Mouse (Mus musculus): ENCODE data around the gene Nrtn.

The Nrtn gene

GRCm38 (mm10) chr17:56757416-56758123, at the start of gene Nrtn:
Gene Nrtn, minus strand, starts transcription at chr17:56757530.
- peak; percentile 88 for DNase-seq

DNA sequence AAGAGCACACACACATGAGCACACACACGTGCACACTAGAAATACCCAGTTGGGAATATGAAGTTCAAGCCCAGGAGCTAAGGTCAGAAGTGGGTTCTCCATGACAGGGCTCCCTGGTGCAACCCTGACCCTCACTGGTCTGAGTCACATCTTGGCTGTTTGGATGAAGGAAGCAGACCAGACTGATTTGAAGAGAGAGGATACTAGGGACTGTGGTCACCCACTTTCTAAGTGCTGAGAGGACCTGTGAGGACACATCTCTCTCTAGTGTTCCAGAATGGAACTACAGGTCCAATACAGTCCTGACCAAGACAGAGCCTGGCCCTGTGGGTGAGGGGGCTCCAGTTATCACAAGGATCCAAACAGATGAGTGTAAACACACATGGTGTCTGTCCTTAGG, 48.5 kb upstream of the Nrtn start:
- DNase-seq, result no peak

DNA sequence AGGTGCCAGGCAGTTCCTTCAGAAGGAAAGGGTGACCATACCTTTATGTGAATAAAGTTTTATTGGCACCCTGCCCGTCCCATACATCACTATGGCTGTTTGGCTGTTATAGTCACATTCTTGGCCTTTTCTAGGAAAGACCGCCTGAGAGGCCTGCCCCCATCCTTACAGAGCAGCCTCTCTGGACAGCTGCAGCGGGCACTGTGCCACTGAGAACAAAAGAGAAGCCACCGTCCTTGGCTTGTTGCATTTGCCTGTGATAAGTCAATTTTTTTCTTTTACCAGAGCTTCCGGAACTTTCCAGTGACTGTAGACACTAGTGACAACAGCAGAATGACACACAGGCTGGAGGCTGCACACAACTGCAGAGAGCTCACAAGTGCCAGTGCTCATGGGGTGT, 47.6 kb upstream of the Nrtn start:
- DNase-seq, result no peak

- no peak for DNase-seq
These were observed 44.7 kb upstream of the Nrtn start for GRCm38 (mm10) chr17:56802065-56802464.

DNA sequence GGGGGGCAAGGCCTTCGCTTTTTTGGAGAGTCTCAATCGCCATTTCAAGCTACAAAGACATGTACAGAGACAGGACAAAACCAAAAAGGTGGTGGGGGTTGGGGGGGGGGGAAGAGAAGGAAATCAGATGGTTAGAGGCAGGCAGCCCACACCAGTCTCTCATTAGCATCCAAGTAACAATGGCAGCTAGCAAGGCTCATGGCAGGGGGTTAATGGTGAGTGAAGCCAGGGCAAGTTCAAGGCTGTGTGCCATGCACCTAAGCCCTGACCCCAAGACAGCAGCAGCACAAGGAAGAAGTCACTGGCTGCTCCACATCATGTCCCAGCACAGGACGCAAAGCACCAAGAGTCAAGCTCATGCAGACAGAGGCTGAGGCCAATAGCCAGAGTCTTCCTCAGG, 41.9 kb upstream of the Nrtn start:
- no peak for DNase-seq

- no peak for DNase-seq
These were observed 36.4 kb upstream of the Nrtn start for GRCm38 (mm10) chr17:56793614-56794319.

GRCm38 (mm10) chr17:56792588-56792987, 35.3 kb upstream of the Nrtn start:
- DNase-seq, result no peak

DNA sequence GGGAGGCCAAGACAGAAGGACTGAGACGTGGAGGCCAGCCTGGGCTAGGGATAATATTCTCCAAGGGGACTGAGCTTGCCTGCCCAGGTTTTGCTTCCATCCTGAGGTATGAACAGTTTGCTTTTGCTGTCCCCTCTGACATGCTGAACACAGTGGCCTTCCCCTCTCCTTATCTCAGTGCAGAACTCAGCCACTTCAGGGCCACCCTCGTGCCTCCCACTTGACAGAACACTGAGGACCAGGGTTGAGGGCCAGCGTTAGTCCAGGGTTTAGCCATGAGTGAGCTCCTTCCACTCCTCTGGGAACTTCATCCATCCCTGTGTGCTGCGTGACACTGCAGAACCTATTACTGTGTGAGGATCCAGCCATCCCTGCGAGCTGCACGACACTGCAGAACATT, 32.0 kb upstream of the Nrtn start:
- DNase-seq, result no peak

DNA sequence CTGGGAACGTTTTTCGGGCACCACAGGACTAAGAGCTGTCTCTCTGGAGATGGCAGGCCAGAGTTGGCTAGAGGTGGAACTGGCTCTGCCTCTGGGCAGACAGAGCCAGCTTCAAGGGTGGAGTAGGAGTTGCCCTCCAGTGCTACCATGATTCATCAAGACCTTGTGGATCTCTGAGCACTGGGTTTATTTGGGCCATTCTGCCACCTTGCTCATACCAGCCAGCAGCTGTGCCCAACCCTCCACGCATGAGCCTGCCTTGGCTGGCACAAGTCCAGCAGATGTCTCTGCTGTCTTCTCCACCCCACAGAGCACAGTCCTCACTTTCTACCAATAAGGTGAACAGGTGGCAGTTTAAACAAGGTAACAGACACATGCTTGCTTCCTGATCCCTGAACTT, 31.6 kb upstream of the Nrtn start:
- no peak for DNase-seq

DNA sequence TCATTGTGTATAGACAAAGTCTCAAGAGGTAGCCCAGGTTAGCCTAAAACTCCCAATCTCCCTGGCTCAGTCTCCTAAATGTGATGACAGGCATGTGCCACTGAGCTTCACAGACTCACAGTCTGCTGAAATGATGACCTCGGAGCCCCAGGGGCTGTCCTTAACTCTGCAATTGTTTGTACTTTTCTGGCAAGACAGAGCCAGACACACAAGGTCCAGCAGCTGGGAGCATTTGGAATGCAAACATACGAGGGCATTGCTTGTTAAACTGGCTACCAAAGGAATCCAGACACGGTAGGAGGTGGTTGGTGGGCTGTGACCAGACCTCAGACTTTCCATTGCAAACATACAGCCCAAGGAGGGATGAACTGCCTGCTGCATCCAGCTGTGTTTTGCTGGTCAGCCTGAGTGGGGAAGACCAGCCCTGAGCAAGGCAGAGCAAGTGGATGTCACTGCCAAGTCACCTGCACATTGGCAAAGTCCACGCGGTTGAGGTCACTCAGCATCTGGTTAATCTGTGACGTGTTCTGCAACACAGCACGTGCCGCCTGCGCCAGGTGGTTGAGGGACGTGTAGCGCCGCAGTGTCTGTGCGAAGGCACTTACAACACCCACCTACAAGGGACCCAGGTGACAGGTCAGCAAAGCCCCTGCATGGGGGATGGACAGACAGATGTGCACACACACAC, 23.1 kb upstream of the Nrtn start:
- DNase-seq, result peak; percentile 70

- DNase-seq, result no peak
These were observed 21.5 kb upstream of the Nrtn start for GRCm38 (mm10) chr17:56778779-56779362.

GRCm38 (mm10) chr17:56777568-56777967, 20.2 kb upstream of the Nrtn start:
- DNase-seq, result no peak

- no peak for DNase-seq
These were observed 12.6 kb upstream of the Nrtn start, which contains the start of gene Prr22 for GRCm38 (mm10) chr17:56769950-56770349. Gene Prr22, plus strand, starts transcription at chr17:56770250.

- DNase-seq, result no peak
These were observed 11.6 kb upstream of the Nrtn start for GRCm38 (mm10) chr17:56768941-56769340.

GRCm38 (mm10) chr17:56767531-56768135, 10.3 kb upstream of the Nrtn start:
- DNase-seq, result no peak

GRCm38 (mm10) chr17:56766631-56767405, 9.5 kb upstream of the Nrtn start:
- DNase-seq, result no peak

DNA sequence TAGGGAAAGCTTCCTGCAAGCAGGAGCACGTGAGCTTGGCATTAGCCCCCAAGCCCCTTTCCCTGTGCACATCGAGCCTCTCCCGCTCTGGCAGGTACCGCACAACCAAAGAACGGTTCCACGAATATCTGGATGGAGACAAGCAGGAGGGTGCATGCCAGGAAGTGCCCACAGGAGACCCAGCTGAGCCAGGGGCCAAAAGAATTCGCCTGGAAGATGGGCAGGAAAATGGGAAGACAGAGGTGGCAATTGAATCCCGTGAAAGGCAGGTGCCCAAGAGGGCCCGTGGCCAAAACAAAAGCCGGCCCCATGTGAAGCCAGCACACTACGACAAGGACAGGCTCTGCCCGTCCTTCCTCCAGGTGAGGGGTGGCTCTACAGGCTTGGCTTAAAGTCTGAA, 8.1 kb upstream of the Nrtn start:
- DNase-seq, result no peak

DNA sequence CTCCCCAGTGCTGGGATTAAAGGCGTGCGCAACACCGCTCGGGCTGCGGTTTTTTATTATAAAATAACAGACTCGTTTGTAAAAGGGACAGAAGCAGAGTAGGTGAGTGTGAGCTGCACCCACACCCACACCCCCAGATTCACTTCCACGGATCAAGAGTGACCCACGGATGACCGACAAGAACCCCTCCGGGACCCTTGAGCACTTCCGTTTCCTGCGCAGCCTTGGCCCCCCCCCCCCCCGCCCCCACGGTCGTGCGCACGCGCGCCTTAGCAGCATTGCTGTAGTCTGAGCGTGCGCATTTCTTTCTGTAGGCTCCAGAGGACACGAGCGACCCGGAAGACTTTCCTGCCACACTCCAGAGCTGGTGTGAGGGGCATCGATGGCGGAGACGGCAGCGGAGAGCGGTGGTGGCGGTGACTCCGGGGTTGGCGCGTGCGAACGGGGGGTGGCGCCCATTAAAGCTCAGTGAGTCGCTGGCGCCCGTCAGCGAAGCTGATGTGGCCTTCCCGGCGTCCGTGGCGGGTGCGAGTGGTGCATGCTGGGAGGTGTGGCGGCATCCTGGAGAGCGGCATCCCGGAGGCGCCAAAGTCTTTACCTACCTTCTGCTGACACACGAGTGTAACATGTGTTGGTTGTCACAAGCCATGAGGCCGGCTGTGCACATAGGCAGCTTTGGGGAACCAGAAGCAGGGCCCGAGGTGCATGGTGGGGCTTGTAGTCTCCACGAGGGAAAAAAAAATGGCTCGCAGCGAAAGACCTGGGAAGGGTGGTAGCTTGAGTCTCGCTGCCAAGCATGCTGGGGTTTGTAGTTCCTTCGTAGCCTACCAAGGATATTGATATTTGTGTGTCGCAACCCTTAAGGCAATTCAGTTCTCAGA, 7.4 kb upstream of the Nrtn start, which contains the start of gene Dus3l:
Gene Dus3l (plus strand): TSS at position 284 of the 881 bp plus-strand sequence.
- DNase-seq, result peak; percentile 91

GRCm38 (mm10) chr17:56763741-56764250, 6.5 kb upstream of the Nrtn start:
- no peak for DNase-seq

DNA sequence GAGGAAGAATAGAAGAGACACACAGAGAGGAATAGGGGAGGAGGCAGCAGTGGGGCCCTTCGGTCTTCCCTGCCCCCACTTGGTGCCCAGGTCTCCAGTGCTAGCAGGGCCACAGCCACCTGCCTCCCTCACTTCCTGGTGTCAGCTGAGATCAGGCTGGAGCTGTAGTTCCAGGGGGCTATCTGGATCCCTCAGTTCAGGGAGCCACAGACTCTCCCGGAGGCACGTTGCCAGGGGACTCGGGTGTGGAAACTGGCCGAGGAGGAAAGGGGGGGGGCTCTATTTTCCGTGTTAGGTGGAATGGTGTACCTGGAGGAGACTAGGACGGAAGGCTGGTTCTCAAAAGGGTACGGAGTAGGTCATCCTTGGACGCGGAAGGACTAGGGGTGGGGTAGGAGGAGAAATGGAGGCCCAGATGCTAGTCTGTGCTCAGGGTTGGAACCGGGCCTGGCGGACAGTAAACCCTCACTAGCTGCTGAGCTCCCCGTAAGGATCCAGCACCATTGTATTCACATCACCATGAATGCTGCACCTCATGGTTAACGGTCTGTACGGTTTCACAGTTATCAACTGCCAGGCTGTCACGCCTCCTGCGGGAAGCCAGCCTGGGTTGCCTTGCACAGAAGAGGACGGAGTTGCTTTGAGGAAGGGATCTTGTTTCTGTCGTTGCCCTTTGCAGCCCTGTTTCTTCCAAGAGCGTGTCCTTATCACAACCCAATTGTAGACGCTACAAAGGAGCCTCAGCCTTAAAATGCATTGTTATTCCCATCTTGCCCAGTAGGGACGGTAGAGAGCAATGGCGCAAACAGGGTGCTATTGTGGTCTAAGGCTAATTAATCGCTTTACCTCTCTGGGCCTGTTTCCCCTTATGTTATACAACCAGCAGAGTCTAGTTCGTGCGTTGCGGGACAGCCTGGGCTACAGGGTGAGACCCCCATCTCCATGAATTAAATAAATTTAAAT, 5.7 kb upstream of the Nrtn start:
- peak; percentile 63 for DNase-seq
